Mouse (Mus musculus) liver, postnatal 0 days (tissue): ENCODE results near the gene 9930111J21Rik2. TPM values are rescaled to one million over a fixed set of nuclear protein-coding genes. Genes with fewer than 3 reads are reported as not detected.

Experiments
- ATAC-seq: fragments of 200-750 bp; cut with Nextera tagmentation; 2 replicates; pipeline ENCODE4 v1.8.0; 2017; ENCODE audit warnings: mild to moderate bottlenecking, moderate library complexity
- DNase-seq: peaks from one replicate; pipeline ENCODE4 v3.0.0-alpha.2; 2016
- H3K27ac ChIP-seq: fragments of 300-500 bp; sonication (generic); 2 replicates; pipeline ENCODE4 v1.5.1; 2014; ENCODE audit warnings: antibody characterized with exemption, moderate library complexity, mild to moderate bottlenecking, low read depth
- H3K27me3 ChIP-seq: fragments of 300-500 bp; sonication (generic); 2 replicates; pipeline ENCODE4 v1.6.1; 2014; ENCODE audit warnings: low read length, control low read depth, mixed read lengths; ENCODE audit not compliant: insufficient read depth
- H3K36me3 ChIP-seq: fragments of 300-500 bp; sonication (generic); replicated peaks from 2 replicates; pipeline ENCODE4 v1.6.1; 2014; ENCODE audit warnings: mild to moderate bottlenecking, control low read depth, low read length, moderate library complexity, mixed read lengths; ENCODE audit not compliant: insufficient read depth
- H3K4me1 ChIP-seq: fragments of 300-500 bp; sonication (generic); 2 replicates; pipeline ENCODE4 v1.6.1; 2014; ENCODE audit warnings: antibody characterized with exemption, mild to moderate bottlenecking, control low read depth; ENCODE audit not compliant: insufficient read depth
- H3K4me2 ChIP-seq: fragments of 300-500 bp; sonication (generic); 2 replicates; pipeline ENCODE4 v1.6.1; 2014; ENCODE audit warnings: low read depth, mild to moderate bottlenecking, low read length, moderate library complexity, mixed read lengths
- H3K4me3 ChIP-seq: fragments of 300-500 bp; sonication (generic); 2 replicates; pipeline ENCODE4 v1.5.1; 2014; ENCODE audit warnings: low read depth, low read length
- H3K9ac ChIP-seq: fragments of 300-500 bp; sonication (generic); replicated peaks from 2 replicates; pipeline ENCODE4 v1.6.1; 2014; ENCODE audit warnings: mild to moderate bottlenecking, moderate library complexity
- H3K9me3 ChIP-seq: fragments of 300-500 bp; sonication (generic); 2 replicates; pipeline ENCODE4 v1.6.1; 2016; ENCODE audit warnings: mild to moderate bottlenecking, control low read depth, low read length, mixed read lengths
- CTCF ChIP-seq: sonication (generic); IDR thresholded peaks from 2 replicates; pipeline ENCODE4 v1.5.1; 2016; ENCODE audit warnings: antibody characterized with exemption, low read depth
- EP300 ChIP-seq: IDR thresholded peaks from 2 replicates; pipeline ENCODE4 v1.6.1; 2016; ENCODE audit warnings: antibody characterized with exemption, low read depth, mild to moderate bottlenecking
- WGBS: fragments of 180-500 bp; shearing (Covaris S2); extraction: QIAGEN DNeasy Blood & Tissue Kit; methylation state at CpG from one replicate; pipeline ENCODE4 v1.1.7; 2014; ENCODE audit not compliant: insufficient replicate concordance; 5-methylcytosine and 5-hydroxymethylcytosine counted together
- polyA plus RNA-seq: library from polyadenylated mRNA; unstranded; fragments of >200 nt; fragmentation: Nextera tagmentation; extraction: Ambion mirVana; gene quantifications from 2 replicates; pipeline ENCODE4 v1.2.1, GENCODE M21; 2015

Gene 9930111J21Rik2
- polyA plus RNA-seq, 1 experiment from 2014 or later: 1.4 TPM

GRCm38 (mm10) chr11:49091171-49091570 is 40.1 kb upstream of the 9930111J21Rik2 start:
- ATAC-seq: peak; percentile 25; the same call in 1 of the 2 replicates
- Histone ChIP-seq H3K9ac (peak overlapping the region; percentile 36; the same call in 1 of the 2 replicates), H3K27me3 (no peaks in the 10 kb centered on the region), H3K9me3 (no peaks in the 10 kb centered on the region), H3K36me3 (peaks cover 12% of the 10 kb centered on the region), H3K27ac (peak overlapping the region; percentile 75), H3K4me3 (no peak overlapping the region), H3K4me2 (0 out of 2 replicates have a peak overlapping the region, but pooled peaks have one; percentile 20), H3K4me1 (peaks cover 45% of the 10 kb centered on the region)
- WGBS: 52% methylated on average over 4 of the region's 4 CpGs
- DNase-seq: no peak
- TF ChIP-seq EP300 (peak; percentile 84), CTCF (no peak)

DNA sequence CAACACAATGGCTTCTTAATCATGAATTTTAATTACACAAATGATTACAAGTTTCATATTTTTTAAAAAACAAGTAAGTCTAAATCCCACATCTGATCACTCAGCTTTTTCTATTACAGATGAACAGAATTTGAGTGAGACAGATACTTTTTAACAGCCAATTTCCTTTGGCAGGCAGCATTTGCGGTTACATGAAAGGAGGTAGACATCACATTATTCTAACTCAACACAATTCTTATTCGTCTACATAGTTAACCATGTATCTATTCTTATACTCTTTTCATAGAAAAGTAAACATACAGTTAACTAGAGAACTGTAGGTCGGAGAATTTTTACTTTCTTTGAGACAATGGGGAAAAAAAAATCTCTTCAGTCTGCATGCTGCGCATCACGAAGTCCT is 39.5 kb upstream of the 9930111J21Rik2 start:
- H3K4me3 ChIP-seq: no peak overlapping the region
- H3K27ac ChIP-seq: peak overlapping the region; percentile 75
- H3K4me1 ChIP-seq: peaks cover 46% of the 10 kb centered on the region
- no peak for TF ChIP-seq CTCF
- TF ChIP-seq EP300: no peak
- DNase-seq (no peak), ATAC-seq (no peak)
- peaks cover 7% of the 10 kb centered on the region for H3K36me3 ChIP-seq
- H3K9ac ChIP-seq: no peak overlapping the region
- 81% methylated on average over 5 of the region's 5 CpGs for WGBS
- H3K4me2 ChIP-seq: no peak overlapping the region
- H3K27me3 ChIP-seq: no peaks in the 10 kb centered on the region
- no peaks in the 10 kb centered on the region for H3K9me3 ChIP-seq

- Histone ChIP-seq H3K9ac (no peak overlapping the region), H3K4me1 (peaks cover 48% of the 10 kb centered on the region), H3K9me3 (no peaks in the 10 kb centered on the region), H3K4me3 (no peak overlapping the region), H3K27ac (peak overlapping the region; percentile 75), H3K4me2 (no peak overlapping the region), H3K27me3 (no peaks in the 10 kb centered on the region), H3K36me3 (peaks cover 3% of the 10 kb centered on the region; the same call in 1 of the 2 replicates)
- TF ChIP-seq CTCF: no peak
- peak; percentile 48; the same call in 1 of the 2 replicates for TF ChIP-seq EP300
- no peak for DNase-seq
- WGBS: 51% methylated on average over 3 of the region's 3 CpGs
- peak; percentile 10; the same call in 1 of the 2 replicates for ATAC-seq
Measured at GRCm38 (mm10) chr11:49089735-49090507, 38.9 kb upstream of the 9930111J21Rik2 start.

GRCm38 (mm10) chr11:49088990-49089652 is 38.1 kb upstream of the 9930111J21Rik2 start:
- peaks cover 2% of the 10 kb centered on the region; the same call in 1 of the 2 replicates for H3K36me3 ChIP-seq
- peak overlapping the region; percentile 98 for H3K27ac ChIP-seq
- no peaks in the 10 kb centered on the region for H3K9me3 ChIP-seq
- ATAC-seq (no peak), DNase-seq (no peak)
- 0 out of 2 replicates have a peak overlapping the region, but pooled peaks have one; percentile 44 for H3K4me3 ChIP-seq
- TF ChIP-seq CTCF: no peak
- 70% methylated on average over 5 of the region's 5 CpGs for WGBS
- H3K4me1 ChIP-seq: peaks cover 54% of the 10 kb centered on the region
- H3K9ac ChIP-seq: peak overlapping the region; percentile 59
- H3K27me3 ChIP-seq: no peaks in the 10 kb centered on the region
- peak overlapping the region; percentile 76 for H3K4me2 ChIP-seq

DNA sequence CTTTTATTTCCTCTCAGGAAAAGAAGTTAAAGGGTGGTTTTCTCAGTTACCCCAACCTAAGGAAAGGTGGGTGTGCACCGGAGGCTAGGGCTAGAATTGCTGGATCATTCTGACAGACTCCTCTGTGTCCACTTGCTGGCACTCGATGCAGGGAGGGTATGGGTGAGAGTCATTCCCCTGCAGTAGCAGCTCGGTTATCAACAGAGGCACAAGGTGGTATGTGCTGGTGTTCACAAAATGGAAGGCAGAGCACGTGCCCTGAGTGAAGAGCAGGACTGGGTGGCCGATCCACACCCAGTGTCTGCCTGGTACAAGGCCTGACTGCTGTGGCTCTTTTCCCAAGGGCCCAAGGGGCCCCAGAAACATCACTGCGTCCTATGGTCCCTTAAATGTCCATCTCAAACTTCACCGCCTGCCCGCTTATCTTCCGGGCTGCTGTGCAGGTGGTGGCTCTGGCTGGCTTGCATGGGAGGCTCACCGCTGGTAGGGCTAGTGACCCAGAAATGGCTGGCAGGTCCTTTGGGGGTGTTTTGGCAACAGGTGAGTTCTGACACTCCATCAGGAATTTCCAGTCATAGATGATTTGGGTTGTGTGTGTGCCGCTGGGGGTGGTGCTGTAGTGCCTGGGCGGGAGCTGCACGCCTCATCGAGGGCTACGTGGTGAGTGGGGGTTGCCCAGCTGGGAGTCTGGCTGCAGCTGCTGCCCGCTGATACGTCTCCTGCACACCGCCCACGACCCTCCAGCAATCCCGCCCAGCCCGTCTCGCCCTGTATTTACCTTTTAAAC is 37.0 kb upstream of the 9930111J21Rik2 start:
- Histone ChIP-seq H3K27me3 (no peaks in the 10 kb centered on the region), H3K9me3 (no peaks in the 10 kb centered on the region), H3K36me3 (no peaks in the 10 kb centered on the region), H3K4me3 (peak overlapping the region; percentile 44), H3K4me2 (peak overlapping the region; percentile 76), H3K27ac (peak overlapping the region; percentile 98), H3K4me1 (peaks cover 65% of the 10 kb centered on the region), H3K9ac (peak overlapping the region; percentile 59)
- DNase-seq (peak; percentile 89), ATAC-seq (peak; percentile 86)
- WGBS: 31% methylated on average over 22 of the region's 22 CpGs
- TF ChIP-seq CTCF (no peak), EP300 (peak; percentile 88)
